Mouse (Mus musculus) midbrain, embryonic 11.5 days (tissue): ENCODE measurements around the gene Slc24a3. TPM values are rescaled to one million over a fixed set of nuclear protein-coding genes. Genes with fewer than 3 reads are reported as not detected.
A peak's percentile ranks its signal among the peaks of the same experiment; 100 is the strongest.

Experiments
- ATAC-seq: fragments of 200-750 bp; cut with Nextera tagmentation; 2 replicates; pipeline ENCODE4 v1.8.0; 2017; ENCODE audit warnings: moderate TSS enrichment, moderate library complexity; ENCODE audit not compliant: low FRiP score
- DNase-seq: peaks from one replicate; pipeline ENCODE4 v3.0.0; 2015; ENCODE audit warnings: low spot score; ENCODE audit errors: missing footprints
- H3K27ac ChIP-seq: fragments of 300-500 bp; sonication (generic); 2 replicates; pipeline ENCODE4 v1.5.1; 2014; ENCODE audit warnings: low read depth, low read length
- H3K27me3 ChIP-seq: fragments of 300-500 bp; sonication (generic); 2 replicates; pipeline ENCODE4 v1.6.1; 2014; ENCODE audit warnings: mild to moderate bottlenecking, low read length, moderate library complexity, mixed read lengths; ENCODE audit not compliant: control insufficient read depth, insufficient read depth
- H3K36me3 ChIP-seq: fragments of 300-500 bp; sonication (generic); 2 replicates; pipeline ENCODE4 v1.6.1; 2014; ENCODE audit warnings: mild to moderate bottlenecking, low read length, moderate library complexity, mixed read lengths; ENCODE audit not compliant: control insufficient read depth, insufficient read depth
- H3K4me1 ChIP-seq: fragments of 300-500 bp; sonication (generic); 2 replicates; pipeline ENCODE4 v1.6.1; 2014; ENCODE audit warnings: low read length; ENCODE audit not compliant: control insufficient read depth, insufficient read depth
- H3K4me2 ChIP-seq: fragments of 300-500 bp; sonication (generic); 2 replicates; pipeline ENCODE4 v1.6.1; 2014; ENCODE audit warnings: mild to moderate bottlenecking, moderate library complexity
- H3K4me3 ChIP-seq: fragments of 300-500 bp; sonication (generic); 2 replicates; pipeline ENCODE4 v1.5.1; 2014; ENCODE audit warnings: low read depth, low read length
- H3K9ac ChIP-seq: fragments of 300-500 bp; sonication (generic); 2 replicates; pipeline ENCODE4 v1.6.1; 2014; ENCODE audit warnings: low read length
- H3K9me3 ChIP-seq: fragments of 300-500 bp; sonication (generic); 2 replicates; pipeline ENCODE4 v1.6.1; 2016; ENCODE audit warnings: low read length; ENCODE audit not compliant: control insufficient read depth
- WGBS: fragments of 180-500 bp; shearing (Covaris S2); extraction: QIAGEN DNeasy Blood & Tissue Kit; methylation state at CpG from one replicate; pipeline ENCODE4 v1.1.7; 2014; 5-methylcytosine and 5-hydroxymethylcytosine counted together
- polyA plus RNA-seq: library from polyadenylated mRNA; unstranded; fragments of >200 nt; fragmentation: Nextera tagmentation; extraction: Ambion mirVana; gene quantifications from 2 replicates; pipeline ENCODE4 v1.2.1, GENCODE M21; 2014

Slc24a3 gene
- polyA plus RNA-seq, 1 experiment from 2014 or later: 1.9 TPM

GRCm38 (mm10) chr2:145612937-145613336 is 445.4 kb downstream of the Slc24a3 start:
- Histone ChIP-seq H3K4me3 (no peak overlapping the region), H3K27me3 (no peaks in the 10 kb centered on the region), H3K4me2 (no peak overlapping the region), H3K4me1 (no peaks in the 10 kb centered on the region), H3K27ac (no peak overlapping the region), H3K9me3 (no peaks in the 10 kb centered on the region), H3K36me3 (no peaks in the 10 kb centered on the region), H3K9ac (no peak overlapping the region)
- 71% methylated on average over 8 of the region's 8 CpGs for WGBS
- DNase-seq (no peak), ATAC-seq (no peak)

DNA sequence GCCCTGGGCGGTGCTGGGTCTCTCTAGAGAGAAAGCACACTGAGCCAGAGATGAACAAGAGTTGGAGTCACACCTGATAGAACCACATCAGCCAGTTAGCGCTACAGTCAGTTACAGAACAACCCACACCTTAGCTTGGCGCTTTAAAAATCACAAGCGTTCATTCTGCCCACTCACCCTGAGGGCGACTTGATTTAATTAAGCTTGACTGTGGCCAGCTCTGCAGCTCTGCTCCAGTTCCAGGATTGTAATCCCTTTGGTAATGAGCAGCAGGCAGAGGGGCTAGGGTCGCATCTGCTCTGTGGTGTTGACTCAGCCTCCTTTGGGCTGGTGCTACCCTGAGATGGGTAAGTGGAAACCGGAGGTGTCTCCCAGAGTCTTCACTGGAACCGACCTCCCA is 446.2 kb downstream of the Slc24a3 start:
- Histone ChIP-seq H3K4me1 (no peaks in the 10 kb centered on the region), H3K9ac (no peak overlapping the region), H3K4me3 (no peak overlapping the region), H3K36me3 (no peaks in the 10 kb centered on the region), H3K27ac (no peak overlapping the region), H3K9me3 (no peaks in the 10 kb centered on the region), H3K27me3 (no peaks in the 10 kb centered on the region), H3K4me2 (no peak overlapping the region)
- DNase-seq (no peak), ATAC-seq (peak; percentile 34)
- WGBS: 78% methylated on average over 8 of the region's 8 CpGs

GRCm38 (mm10) chr2:145619688-145620087 is 452.1 kb downstream of the Slc24a3 start:
- Histone ChIP-seq H3K27me3 (no peaks in the 10 kb centered on the region), H3K9me3 (no peaks in the 10 kb centered on the region), H3K27ac (no peak overlapping the region), H3K36me3 (no peaks in the 10 kb centered on the region), H3K4me3 (no peak overlapping the region), H3K9ac (no peak overlapping the region), H3K4me1 (no peaks in the 10 kb centered on the region), H3K4me2 (no peak overlapping the region)
- ATAC-seq (no peak), DNase-seq (no peak)
- WGBS: 91% methylated on average over 4 of the region's 4 CpGs

DNA sequence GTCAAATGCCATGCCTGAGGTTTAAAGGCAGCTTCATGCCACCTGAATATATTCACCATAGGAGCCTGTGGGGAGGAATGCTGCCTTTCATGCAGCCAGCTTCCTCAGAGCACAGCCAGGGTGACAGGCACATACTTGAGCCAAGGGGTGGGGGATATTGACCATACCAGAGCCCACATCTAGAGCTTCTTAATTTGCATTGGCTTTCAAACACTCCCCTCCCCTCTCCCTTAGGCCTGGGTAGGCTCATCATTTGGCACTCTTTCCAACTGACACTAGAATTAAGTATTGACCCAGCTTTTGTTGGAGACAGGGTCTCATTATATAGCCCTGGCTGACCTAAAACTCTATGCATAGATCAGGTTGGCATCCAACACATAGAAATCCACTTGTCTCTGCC is 453.2 kb downstream of the Slc24a3 start:
- no peak for DNase-seq
- Histone ChIP-seq H3K9ac (no peak overlapping the region), H3K4me3 (no peak overlapping the region), H3K27me3 (no peaks in the 10 kb centered on the region), H3K36me3 (no peaks in the 10 kb centered on the region), H3K27ac (no peak overlapping the region), H3K4me2 (no peak overlapping the region), H3K4me1 (no peaks in the 10 kb centered on the region), H3K9me3 (no peaks in the 10 kb centered on the region)
- peak; percentile 40; the same call in 1 of the 2 replicates for ATAC-seq

- DNase-seq (no peak), ATAC-seq (no peak)
- Histone ChIP-seq H3K27me3 (no peaks in the 10 kb centered on the region), H3K36me3 (no peaks in the 10 kb centered on the region), H3K27ac (no peak overlapping the region), H3K9ac (no peak overlapping the region), H3K9me3 (no peaks in the 10 kb centered on the region), H3K4me1 (no peaks in the 10 kb centered on the region), H3K4me2 (no peak overlapping the region), H3K4me3 (no peak overlapping the region)
- 61% methylated on average over 9 of the region's 9 CpGs for WGBS
These were observed 453.6 kb downstream of the Slc24a3 start for GRCm38 (mm10) chr2:145621119-145621518.

- Histone ChIP-seq H3K4me1 (no peaks in the 10 kb centered on the region), H3K36me3 (no peaks in the 10 kb centered on the region), H3K4me2 (no peak overlapping the region), H3K4me3 (no peak overlapping the region), H3K9me3 (no peaks in the 10 kb centered on the region), H3K9ac (no peak overlapping the region), H3K27ac (no peak overlapping the region), H3K27me3 (no peaks in the 10 kb centered on the region)
- DNase-seq: no peak
- 84% methylated on average over 6 of the region's 6 CpGs for WGBS
- ATAC-seq: no peak
These were observed 463.7 kb downstream of the Slc24a3 start for GRCm38 (mm10) chr2:145631123-145631798.

GRCm38 (mm10) chr2:145631799-145632174 is 464.2 kb downstream of the Slc24a3 start:
- Histone ChIP-seq H3K9me3 (no peaks in the 10 kb centered on the region), H3K27ac (no peak overlapping the region), H3K4me2 (no peak overlapping the region), H3K36me3 (no peaks in the 10 kb centered on the region), H3K9ac (no peak overlapping the region), H3K4me1 (no peaks in the 10 kb centered on the region), H3K4me3 (no peak overlapping the region), H3K27me3 (no peaks in the 10 kb centered on the region)
- 57% methylated on average over 4 of the region's 4 CpGs for WGBS
- ATAC-seq (no peak), DNase-seq (no peak)

DNA sequence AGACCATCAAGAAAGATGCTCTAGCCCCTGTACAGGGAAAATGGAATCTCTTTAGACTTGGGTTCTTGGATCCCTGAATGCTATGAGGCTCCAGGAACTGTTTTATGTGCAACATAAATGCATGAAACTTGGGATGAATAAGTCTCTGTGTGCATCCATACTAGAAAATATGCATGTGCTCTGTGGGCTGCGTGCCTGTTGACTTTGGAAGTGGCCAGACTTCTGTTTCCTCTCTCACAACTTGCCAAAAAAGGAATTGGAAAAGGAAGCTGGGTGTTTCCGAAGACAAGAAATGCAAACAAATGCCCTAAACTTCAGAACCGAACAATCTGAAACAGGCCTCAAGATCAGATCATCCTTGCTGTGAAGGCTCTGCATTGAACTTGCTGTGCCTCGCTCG is 466.3 kb downstream of the Slc24a3 start:
- ATAC-seq: no peak
- 79% methylated on average over 5 of the region's 5 CpGs for WGBS

GRCm38 (mm10) chr2:145640255-145640984 is 472.9 kb downstream of the Slc24a3 start:
- Histone ChIP-seq H3K36me3 (no peaks in the 10 kb centered on the region), H3K4me1 (no peaks in the 10 kb centered on the region), H3K9me3 (no peaks in the 10 kb centered on the region), H3K4me3 (no peak overlapping the region), H3K27ac (no peak overlapping the region), H3K4me2 (no peak overlapping the region), H3K27me3 (no peaks in the 10 kb centered on the region), H3K9ac (no peak overlapping the region)
- 84% methylated on average over 21 of the region's 21 CpGs for WGBS
- ATAC-seq (no peak), DNase-seq (no peak)

More for the DNA sequence above, 466.3 kb downstream of the Slc24a3 start:
- no peak overlapping the region for H3K4me2 ChIP-seq
- H3K9me3 ChIP-seq: no peaks in the 10 kb centered on the region
- no peak overlapping the region for H3K4me3 ChIP-seq
- H3K27me3 ChIP-seq: no peaks in the 10 kb centered on the region
- DNase-seq: no peak
- H3K9ac ChIP-seq: no peak overlapping the region
- no peak overlapping the region for H3K27ac ChIP-seq
- no peaks in the 10 kb centered on the region for H3K36me3 ChIP-seq
- no peaks in the 10 kb centered on the region for H3K4me1 ChIP-seq
